Mouse (Mus musculus) CH12.LX (cell line): ENCODE data around the gene Sae1.

ENCODE experiments used
- CHD2 ChIP-seq: IDR thresholded peaks from 2 replicates; pipeline ENCODE4 v1.6.1; 2011; ENCODE audit warnings: low read length, improper control_type of control experiment
- CTCF ChIP-seq, 2 experiments: IDR thresholded peaks in 1 of 2; conservative IDR thresholded peaks in 1 of 2; 2 replicates each; pipeline ENCODE4 v1.5.1; 2011 to 2012; ENCODE audit warnings: low read depth in 2 of 2, low read length in 2 of 2, improper control_type of control experiment in 1 of 2, inconsistent platforms in 1 of 2, mild to moderate bottlenecking in 1 of 2, moderate library complexity in 1 of 2
- EP300 ChIP-seq: IDR thresholded peaks from 2 replicates; pipeline ENCODE4 v1.6.1; 2011; ENCODE audit warnings: low read length, improper control_type of control experiment
- HCFC1 ChIP-seq: IDR thresholded peaks from 2 replicates; pipeline ENCODE4 v1.6.1; 2012; ENCODE audit warnings: low read depth, mild to moderate bottlenecking, inconsistent platforms, low read length, improper control_type of control experiment
- MAFK ChIP-seq: IDR thresholded peaks from 2 replicates; pipeline ENCODE4 v1.6.1; 2011; ENCODE audit warnings: low read length, improper control_type of control experiment; ENCODE audit not compliant: insufficient replicate concordance
- MAZ ChIP-seq: IDR thresholded peaks from 2 replicates; pipeline ENCODE4 v1.6.1; 2012; ENCODE audit warnings: low read depth, mild to moderate bottlenecking, inconsistent platforms, low read length, improper control_type of control experiment, moderate library complexity
- MEF2A ChIP-seq: IDR thresholded peaks from 2 replicates; pipeline ENCODE4 v1.6.1; 2014; ENCODE audit warnings: low read depth, mild to moderate bottlenecking, inconsistent platforms, low read length, improper control_type of control experiment, borderline replicate concordance
- PAX5 ChIP-seq: IDR thresholded peaks from 2 replicates; pipeline ENCODE4 v1.6.1; 2012; ENCODE audit warnings: low read length, inconsistent platforms, mixed read lengths
- POLR2A ChIP-seq: IDR thresholded peaks from 2 replicates; pipeline ENCODE4 v1.6.1; 2011; ENCODE audit warnings: low read depth, mild to moderate bottlenecking, improper control_type of control experiment, low read length
- TBP ChIP-seq: conservative IDR thresholded peaks from 2 replicates; pipeline ENCODE4 v1.6.1; 2011; ENCODE audit warnings: low read depth, low read length, improper control_type of control experiment
- UBTF ChIP-seq: IDR thresholded peaks from 2 replicates; pipeline ENCODE4 v1.6.1; 2012; ENCODE audit warnings: low read depth, mild to moderate bottlenecking, inconsistent platforms, low read length, improper control_type of control experiment, moderate library complexity
- ZNF384 ChIP-seq: IDR thresholded peaks from 2 replicates; pipeline ENCODE4 v1.6.1; 2012; ENCODE audit warnings: low read depth, low read length, improper control_type of control experiment, inconsistent platforms

- TF ChIP-seq CTCF (conservative IDR thresholded peaks at IDR 0.05 in 1 of 2, IDR thresholded peaks at IDR 0.05 in 1 of 2; ENCODE audit: low read depth in 2 of 2, low read length in 2 of 2) (no peak), ZNF384 (no peak), PAX5 (no peak), EP300 (no peak), UBTF (no peak), HCFC1 (no peak), MAFK (no peak), POLR2A (no peak), CHD2 (no peak), TBP (no peak), MAZ (no peak), MEF2A (no peak)
Observed at GRCm38 (mm10) chr7:16374989-16375388, 12.6 kb downstream of the Sae1 start.
